Mouse (Mus musculus) forebrain, embryonic 12.5 days (tissue): ENCODE measurements around the gene Zfp771. TPM values are rescaled to one million over a fixed set of nuclear protein-coding genes. Genes with fewer than 3 reads are reported as not detected.

Source experiments
- ATAC-seq: fragments of 200-750 bp; cut with Nextera tagmentation; 2 replicates; pipeline ENCODE4 v1.8.0; 2017; ENCODE audit warnings: moderate TSS enrichment; ENCODE audit not compliant: low FRiP score
- H3K27ac ChIP-seq: fragments of 300-500 bp; sonication (generic); 2 replicates; pipeline ENCODE4 v1.5.1; 2016; ENCODE audit warnings: mild to moderate bottlenecking
- H3K27me3 ChIP-seq: fragments of 300-500 bp; sonication (generic); 2 replicates; pipeline ENCODE4 v1.6.1; 2016; ENCODE audit warnings: mild to moderate bottlenecking
- H3K36me3 ChIP-seq: fragments of 300-500 bp; sonication (generic); replicated peaks from 2 replicates; pipeline ENCODE4 v1.6.1; 2016; ENCODE audit warnings: mild to moderate bottlenecking
- H3K4me1 ChIP-seq: fragments of 300-500 bp; sonication (generic); 2 replicates; pipeline ENCODE4 v1.6.1; 2016
- H3K4me2 ChIP-seq: fragments of 300-500 bp; sonication (generic); 2 replicates; pipeline ENCODE4 v1.6.1; 2016; ENCODE audit warnings: mild to moderate bottlenecking, moderate library complexity
- H3K4me3 ChIP-seq: fragments of 300-500 bp; sonication (generic); replicated peaks from 2 replicates; pipeline ENCODE4 v1.5.1; 2016; ENCODE audit warnings: mild to moderate bottlenecking
- H3K9ac ChIP-seq: fragments of 300-500 bp; sonication (generic); 2 replicates; pipeline ENCODE4 v1.6.1; 2016; ENCODE audit warnings: mild to moderate bottlenecking
- H3K9me3 ChIP-seq: fragments of 300-500 bp; sonication (generic); 2 replicates; pipeline ENCODE4 v1.6.1; 2016
- WGBS: fragments of 180-500 bp; shearing (Covaris S2); methylation state at CpG from one replicate; pipeline ENCODE4 v1.1.7; 2016; 5-methylcytosine and 5-hydroxymethylcytosine counted together
- polyA plus RNA-seq: library from polyadenylated mRNA; unstranded; fragments of >200 nt; fragmentation: Nextera tagmentation; extraction: Ambion mirVana; gene quantifications from 2 replicates; pipeline ENCODE4 v1.2.1, GENCODE M21; 2016

Zfp771 gene
- polyA plus RNA-seq, 1 experiment from 2014 or later: 60.3 TPM

DNA sequence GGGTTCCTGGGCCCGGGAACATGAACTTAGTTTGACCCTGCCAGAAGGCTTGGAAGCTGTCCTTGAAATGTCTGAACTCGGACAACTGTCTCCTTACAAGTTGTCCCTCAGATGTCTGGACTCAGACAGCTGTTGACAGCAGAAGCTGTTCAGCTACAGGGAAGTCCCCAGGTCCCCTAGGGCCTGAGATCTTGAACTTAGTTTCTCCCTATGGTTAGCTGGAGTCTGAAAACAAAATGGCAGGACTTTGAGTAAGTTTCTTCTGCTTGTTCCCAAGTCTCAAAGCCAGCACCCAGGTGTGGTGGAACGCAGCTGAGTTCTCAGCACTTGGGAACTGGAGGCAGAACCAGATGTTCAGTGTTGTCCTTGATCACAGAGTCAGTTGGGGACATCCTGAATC is 36.0 kb downstream of the Zfp771 start:
- no peaks in the 10 kb centered on the region for H3K36me3 ChIP-seq
- no peak for ATAC-seq
- H3K27me3 ChIP-seq: no peaks in the 10 kb centered on the region; the same call in 1 of the 2 replicates
- H3K4me3 ChIP-seq: no peak overlapping the region
- 82% methylated on average over 3 of the region's 3 CpGs for WGBS
- H3K27ac ChIP-seq: no peak overlapping the region
- no peaks in the 10 kb centered on the region for H3K4me1 ChIP-seq
- H3K9me3 ChIP-seq: no peaks in the 10 kb centered on the region
- no peak overlapping the region for H3K9ac ChIP-seq
- no peak overlapping the region for H3K4me2 ChIP-seq

DNA sequence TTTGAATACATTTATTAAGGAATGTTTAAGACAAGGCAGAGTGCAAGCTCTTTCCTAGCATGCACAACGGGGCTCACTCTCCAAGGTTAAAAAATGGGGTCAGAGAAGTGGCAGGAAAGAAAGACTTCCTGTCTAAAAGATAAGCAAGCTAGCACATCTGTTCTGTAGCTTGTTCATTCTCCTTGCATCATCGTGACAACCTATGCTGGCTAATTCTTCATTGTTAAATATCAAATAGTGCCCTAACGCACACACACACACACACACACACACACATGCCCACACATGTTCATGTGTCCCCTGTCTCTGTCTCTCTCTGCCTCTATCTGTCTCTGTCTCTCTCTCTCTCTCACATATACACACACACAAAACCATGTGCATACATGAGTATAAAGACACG is 37.0 kb downstream of the Zfp771 start:
- 74% methylated on average over 4 of the region's 4 CpGs for WGBS
- ATAC-seq: no peak

DNA sequence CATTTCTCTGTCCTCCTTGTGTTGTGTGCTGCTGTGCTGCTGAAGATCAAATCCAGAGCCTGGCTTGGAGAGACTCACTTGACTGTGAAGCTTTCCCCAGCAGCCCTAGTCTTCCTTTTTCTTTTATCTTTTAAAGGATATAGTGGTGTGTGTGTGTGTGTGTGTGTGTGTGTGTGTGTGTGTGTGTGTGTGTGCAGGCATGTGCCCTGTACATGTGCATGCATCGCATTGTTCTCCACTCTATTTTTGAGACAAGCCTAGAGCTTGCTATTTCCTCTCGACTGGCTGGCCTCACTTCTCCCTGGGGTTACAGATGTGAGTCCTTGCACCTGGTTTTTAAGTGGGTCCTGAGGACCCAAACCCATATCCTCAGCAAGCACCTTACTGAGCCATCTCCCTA is 38.1 kb downstream of the Zfp771 start:
- Histone ChIP-seq H3K9me3 (0 out of 2 replicates have a peak, but pooled peaks cover 6% of the 10 kb centered on the region), H3K9ac (no peak overlapping the region), H3K4me1 (no peaks in the 10 kb centered on the region), H3K36me3 (no peaks in the 10 kb centered on the region), H3K27ac (no peak overlapping the region), H3K4me3 (no peak overlapping the region), H3K4me2 (no peak overlapping the region), H3K27me3 (no peaks in the 10 kb centered on the region; the same call in 1 of the 2 replicates)
- ATAC-seq: no peak
- 100% methylated on average over 2 of the region's 2 CpGs for WGBS

More for the DNA sequence above, 37.0 kb downstream of the Zfp771 start:
- H3K4me3 ChIP-seq: no peak overlapping the region
- H3K4me1 ChIP-seq: no peaks in the 10 kb centered on the region
- H3K27me3 ChIP-seq: no peaks in the 10 kb centered on the region; the same call in 1 of the 2 replicates
- no peak overlapping the region for H3K27ac ChIP-seq
- no peak overlapping the region for H3K9ac ChIP-seq
- H3K36me3 ChIP-seq: no peaks in the 10 kb centered on the region
- H3K9me3 ChIP-seq: no peaks in the 10 kb centered on the region
- no peak overlapping the region for H3K4me2 ChIP-seq

DNA sequence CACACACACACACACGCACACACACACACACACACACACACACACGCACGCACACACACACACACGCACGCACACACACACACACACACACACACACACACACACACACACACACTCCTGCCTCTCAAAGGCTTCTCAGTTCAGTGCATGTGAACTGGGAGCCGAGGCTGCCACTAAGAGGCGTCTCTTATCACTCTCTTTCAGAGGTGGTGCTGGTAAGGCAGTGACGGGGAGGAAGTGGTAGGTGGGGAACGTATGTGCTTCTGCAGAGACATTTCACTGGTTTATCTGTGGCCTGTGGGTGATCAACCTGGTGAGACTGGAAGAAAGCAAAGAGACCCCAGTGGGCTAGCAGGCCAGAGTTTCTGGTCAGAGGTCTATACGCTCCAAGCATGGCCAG is 41.1 kb downstream of the Zfp771 start:
- ATAC-seq: no peak
- Histone ChIP-seq H3K9ac (no peak overlapping the region), H3K9me3 (peaks cover 19% of the 10 kb centered on the region), H3K4me2 (no peak overlapping the region), H3K4me3 (no peak overlapping the region), H3K4me1 (no peaks in the 10 kb centered on the region; the same call in 1 of the 2 replicates), H3K27ac (no peak overlapping the region), H3K36me3 (no peaks in the 10 kb centered on the region), H3K27me3 (no peaks in the 10 kb centered on the region; the same call in 1 of the 2 replicates)
- 76% methylated on average over 10 of the region's 10 CpGs for WGBS

DNA sequence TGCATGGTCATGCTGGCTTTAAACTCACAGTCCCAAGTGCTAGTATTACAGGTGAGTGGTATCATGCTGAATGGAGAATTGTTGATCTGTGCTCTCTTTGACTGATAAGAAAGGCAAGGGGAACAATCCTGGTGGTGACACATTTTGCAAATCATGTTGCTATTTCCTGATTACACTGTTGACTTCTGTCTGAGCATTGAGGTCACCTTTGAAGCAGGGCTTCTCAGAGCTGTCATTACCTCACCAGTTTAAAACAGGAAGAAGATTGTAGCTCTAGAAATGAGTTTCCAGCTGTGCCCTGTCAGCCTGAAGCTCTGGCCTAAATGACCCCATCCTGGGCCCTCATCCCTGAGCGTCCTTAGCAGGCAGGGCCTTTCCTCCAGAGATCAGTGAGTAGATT is 43.9 kb downstream of the Zfp771 start:
- Histone ChIP-seq H3K36me3 (no peaks in the 10 kb centered on the region), H3K4me3 (no peak overlapping the region), H3K27ac (no peak overlapping the region), H3K4me1 (no peaks in the 10 kb centered on the region; the same call in 1 of the 2 replicates), H3K27me3 (no peaks in the 10 kb centered on the region; the same call in 1 of the 2 replicates), H3K9ac (no peak overlapping the region), H3K4me2 (no peak overlapping the region), H3K9me3 (peaks cover 19% of the 10 kb centered on the region)
- no peak for ATAC-seq
- WGBS: 85% methylated on average over 1 of the region's 1 CpGs

DNA sequence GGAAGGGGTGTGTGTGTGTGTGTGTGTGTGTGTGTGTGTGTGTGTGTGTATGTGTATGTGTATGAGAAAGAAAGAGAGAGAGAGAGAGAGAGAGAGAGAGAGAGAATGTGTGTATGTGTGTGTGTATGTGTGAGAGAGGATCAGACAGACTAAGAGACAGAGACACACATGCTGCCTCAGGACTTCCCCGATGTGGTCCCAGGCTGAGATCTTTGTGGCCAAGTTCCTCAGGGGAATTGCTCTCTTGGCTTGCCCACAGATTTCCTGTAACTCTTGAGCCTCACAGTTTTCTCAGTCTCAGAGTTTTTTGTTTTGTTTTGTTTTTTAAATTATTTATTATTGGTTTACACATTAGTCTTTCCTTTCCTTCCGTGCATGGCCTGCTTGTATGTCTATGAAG is 45.2 kb downstream of the Zfp771 start:
- H3K9ac ChIP-seq: no peak overlapping the region
- WGBS: 88% methylated on average over 2 of the region's 2 CpGs
- no peak overlapping the region for H3K4me2 ChIP-seq
- no peaks in the 10 kb centered on the region for H3K36me3 ChIP-seq
- ATAC-seq: no peak
- no peaks in the 10 kb centered on the region; the same call in 1 of the 2 replicates for H3K4me1 ChIP-seq
- no peaks in the 10 kb centered on the region; the same call in 1 of the 2 replicates for H3K27me3 ChIP-seq
- no peak overlapping the region for H3K4me3 ChIP-seq
- H3K9me3 ChIP-seq: peaks cover 19% of the 10 kb centered on the region
- H3K27ac ChIP-seq: no peak overlapping the region

DNA sequence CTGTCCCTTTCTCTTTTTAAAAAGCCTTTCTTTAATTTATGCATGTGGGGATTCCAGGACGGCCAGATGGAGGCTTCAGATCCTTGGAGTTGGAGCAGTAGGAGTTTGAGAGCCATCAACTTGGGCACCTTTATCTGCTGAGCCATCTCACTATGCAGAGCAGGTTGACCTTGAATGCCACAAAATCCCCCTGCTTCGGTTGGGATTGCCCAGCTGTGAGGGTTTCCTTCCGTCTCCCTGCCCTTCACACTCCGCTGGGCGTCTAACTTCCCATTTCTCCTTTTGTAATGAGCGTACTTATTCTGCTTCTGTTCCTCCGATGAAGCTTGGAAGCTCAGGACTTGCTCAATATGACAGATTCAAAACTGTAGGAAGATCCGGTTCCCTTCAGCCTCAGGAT is 46.1 kb downstream of the Zfp771 start:
- Histone ChIP-seq H3K4me2 (no peak overlapping the region), H3K27me3 (no peaks in the 10 kb centered on the region; the same call in 1 of the 2 replicates), H3K27ac (no peak overlapping the region), H3K4me1 (no peaks in the 10 kb centered on the region; the same call in 1 of the 2 replicates), H3K4me3 (no peak overlapping the region), H3K9me3 (peaks cover 19% of the 10 kb centered on the region), H3K36me3 (no peaks in the 10 kb centered on the region), H3K9ac (no peak overlapping the region)
- no peak for ATAC-seq
- 57% methylated on average over 8 of the region's 8 CpGs for WGBS

DNA sequence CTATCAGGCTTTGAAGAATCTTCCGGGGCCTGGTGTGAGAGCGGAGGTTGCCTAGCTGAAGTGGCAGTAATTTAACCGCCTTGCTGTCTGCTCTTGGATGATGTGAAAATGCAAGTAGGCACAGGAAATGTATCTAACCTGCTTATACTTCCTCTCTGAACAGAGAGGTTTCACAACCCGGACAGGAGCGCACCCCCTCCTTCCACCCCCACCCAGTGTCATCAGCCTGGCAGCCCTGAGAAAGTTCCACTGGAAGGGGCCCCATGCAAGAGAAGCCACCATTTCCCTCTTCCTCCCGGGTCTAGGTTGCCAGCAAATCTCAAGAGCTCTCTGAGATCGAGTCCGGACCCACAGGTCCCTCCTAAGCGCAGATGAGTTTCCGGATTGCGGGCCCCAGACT is 52.0 kb downstream of the Zfp771 start, which contains the start of gene Itgal:
TSS of gene Itgal (plus strand) at position 163 of the 400 bp plus-strand sequence.
- 87% methylated on average over 11 of the region's 11 CpGs for WGBS
- no peak within 1 kb of the TSS for H3K4me3 ChIP-seq

DNA sequence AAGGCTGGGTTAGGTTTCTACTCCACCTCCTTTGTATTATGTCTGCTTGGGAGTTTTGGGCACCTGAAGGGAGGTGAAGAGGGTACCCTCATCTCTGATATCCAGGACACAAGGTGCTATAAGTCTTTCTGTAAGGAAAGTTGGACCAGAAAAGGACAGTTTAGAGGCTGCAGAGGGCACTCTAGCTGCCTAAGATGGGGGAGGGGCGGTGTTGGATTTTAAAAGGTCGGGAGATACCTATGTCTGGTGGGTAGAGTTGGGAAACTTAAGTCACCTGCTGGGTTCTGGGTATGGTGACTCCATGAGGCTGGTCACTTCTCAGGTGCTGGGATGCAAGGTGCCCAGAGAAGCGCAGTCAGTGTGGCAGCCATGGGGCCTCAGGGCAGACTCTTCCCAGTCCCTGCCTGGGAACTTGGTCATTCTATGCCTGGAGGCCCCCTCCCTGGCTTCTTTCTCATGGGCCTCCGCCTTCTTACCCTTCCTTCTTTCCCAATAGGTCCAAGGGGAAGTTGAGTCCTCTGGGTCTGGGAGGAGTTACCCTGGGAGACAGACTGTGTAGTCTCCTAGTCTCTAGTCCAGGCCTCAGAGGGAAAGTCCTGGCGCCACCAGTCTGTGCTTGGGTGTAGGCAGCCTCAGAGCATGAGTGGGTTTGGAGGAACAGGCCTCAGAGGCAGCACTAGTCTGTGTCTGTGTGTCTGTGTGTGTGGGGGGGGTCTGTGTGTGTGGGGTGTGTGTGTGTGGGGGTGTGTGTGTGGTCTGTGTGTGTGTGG is 52.9 kb downstream of the Zfp771 start:
- no peak overlapping the region for H3K4me3 ChIP-seq
- peaks cover 3% of the 10 kb centered on the region; the same call in 1 of the 2 replicates for H3K27me3 ChIP-seq
- WGBS: 88% methylated on average over 5 of the region's 5 CpGs
- no peak for ATAC-seq
- H3K4me2 ChIP-seq: no peak overlapping the region
- no peaks in the 10 kb centered on the region for H3K9me3 ChIP-seq
- no peak overlapping the region for H3K9ac ChIP-seq
- H3K27ac ChIP-seq: no peak overlapping the region
- no peaks in the 10 kb centered on the region for H3K36me3 ChIP-seq
- H3K4me1 ChIP-seq: no peaks in the 10 kb centered on the region

More for the DNA sequence above, 52.0 kb downstream of the Zfp771 start, which contains the start of gene Itgal:
- H3K36me3 ChIP-seq: no peaks in the 10 kb centered on the region
- H3K4me1 ChIP-seq: no peaks in the 10 kb centered on the region
- H3K9ac ChIP-seq: no peak within 1 kb of the TSS
- no peak within 1 kb of the TSS for H3K4me2 ChIP-seq
- peaks cover 2% of the 10 kb centered on the region; the same call in 1 of the 2 replicates for H3K27me3 ChIP-seq
- no peak within 1 kb of the TSS for H3K27ac ChIP-seq
- ATAC-seq: no peak
- H3K9me3 ChIP-seq: no peaks in the 10 kb centered on the region

DNA sequence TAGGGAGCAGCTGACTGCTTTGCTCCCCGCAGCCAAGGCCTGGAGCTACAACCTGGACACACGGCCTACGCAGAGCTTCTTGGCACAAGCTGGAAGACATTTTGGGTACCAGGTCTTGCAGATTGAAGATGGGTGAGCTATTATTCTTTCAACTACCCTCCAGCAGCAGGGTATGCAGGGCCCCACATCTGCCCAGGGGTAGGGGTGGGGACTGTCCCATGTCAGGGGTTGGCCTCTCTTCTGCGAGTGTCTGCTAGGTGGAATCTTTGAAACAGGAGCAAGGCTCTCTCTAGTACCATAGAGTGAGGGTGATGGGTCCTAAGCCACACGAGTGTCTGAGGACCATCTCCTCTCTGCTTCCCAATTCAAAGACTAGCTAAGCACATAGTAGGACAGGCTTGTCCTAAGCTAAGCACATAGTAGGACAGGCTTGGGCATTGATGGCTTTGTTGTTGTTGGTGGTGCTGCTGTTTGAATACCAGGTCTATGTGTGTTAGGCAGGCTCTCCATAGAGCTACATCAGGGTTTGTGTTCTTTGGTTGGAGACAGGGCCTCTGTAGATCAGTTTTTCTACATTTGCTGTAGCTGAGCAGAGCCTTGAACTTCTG is 53.6 kb downstream of the Zfp771 start:
- no peaks in the 10 kb centered on the region for H3K36me3 ChIP-seq
- ATAC-seq: no peak
- no peak overlapping the region for H3K4me2 ChIP-seq
- no peaks in the 10 kb centered on the region for H3K4me1 ChIP-seq
- H3K27me3 ChIP-seq: peaks cover 3% of the 10 kb centered on the region; the same call in 1 of the 2 replicates
- no peaks in the 10 kb centered on the region for H3K9me3 ChIP-seq
- H3K4me3 ChIP-seq: no peak overlapping the region
- H3K9ac ChIP-seq: no peak overlapping the region
- H3K27ac ChIP-seq: no peak overlapping the region
- 94% methylated on average over 5 of the region's 5 CpGs for WGBS
